Mouse (Mus musculus): ENCODE data around the gene Dnase1l3.

Dnase1l3 gene

DNA sequence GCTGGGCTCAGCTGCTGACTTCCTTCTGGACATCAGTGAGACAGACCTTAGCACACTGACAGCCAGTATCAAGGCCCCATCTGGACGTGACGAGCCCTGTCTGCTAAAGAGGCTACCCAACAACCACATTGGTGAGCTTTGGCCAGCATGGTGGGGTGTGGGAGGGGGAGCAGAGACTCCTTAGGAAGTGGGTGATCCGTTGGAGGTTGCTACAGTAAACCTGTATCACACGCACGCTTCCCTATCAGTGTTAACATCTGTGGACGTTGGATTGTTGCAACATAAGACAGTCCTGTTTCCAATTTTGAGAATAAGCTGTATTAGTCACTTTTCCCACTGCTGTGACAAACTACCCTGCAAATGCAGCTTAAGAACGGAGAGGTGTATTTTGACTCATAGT is 65.3 kb downstream of the Dnase1l3 start:
- no peak for DNase-seq

DNA sequence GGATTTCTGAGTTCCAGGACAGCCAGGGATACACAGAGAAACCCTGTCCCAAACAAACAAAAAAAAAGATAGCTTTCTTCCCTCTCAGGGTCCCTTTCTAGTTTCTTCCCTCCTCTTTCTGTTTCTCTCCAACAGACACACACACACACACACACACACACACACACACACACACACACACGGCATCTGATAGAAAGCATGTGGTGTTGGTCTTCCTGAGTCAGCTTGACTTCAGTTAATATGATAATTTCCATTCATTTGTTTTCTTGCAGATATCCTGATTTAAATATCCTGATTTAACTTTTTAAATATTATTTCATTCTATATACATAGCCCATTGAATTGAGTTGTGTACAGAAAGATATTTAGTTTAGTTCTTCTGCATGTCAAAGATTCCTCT is 66.0 kb downstream of the Dnase1l3 start:
- DNase-seq: no peak

DNA sequence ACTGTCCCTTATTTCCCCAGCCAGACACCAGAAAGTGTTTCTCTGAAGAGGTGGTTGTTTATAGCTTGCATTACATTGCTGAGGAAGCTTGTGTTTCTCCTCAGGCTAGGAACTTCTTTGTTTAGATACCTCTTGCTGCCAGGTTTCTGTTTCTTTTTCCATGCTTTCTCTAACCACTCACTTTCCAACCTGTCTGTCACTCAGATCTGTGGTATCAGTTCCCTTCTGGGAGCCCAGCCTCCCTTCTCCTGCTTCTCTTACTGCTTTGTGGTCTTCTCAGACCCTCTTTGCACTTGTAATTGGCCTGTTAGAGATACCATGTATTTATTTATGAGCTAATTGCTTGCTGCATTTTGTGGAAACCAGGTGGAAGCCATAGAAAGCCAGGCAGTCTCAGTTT is 70.7 kb downstream of the Dnase1l3 start:
- DNase-seq: no peak

DNA sequence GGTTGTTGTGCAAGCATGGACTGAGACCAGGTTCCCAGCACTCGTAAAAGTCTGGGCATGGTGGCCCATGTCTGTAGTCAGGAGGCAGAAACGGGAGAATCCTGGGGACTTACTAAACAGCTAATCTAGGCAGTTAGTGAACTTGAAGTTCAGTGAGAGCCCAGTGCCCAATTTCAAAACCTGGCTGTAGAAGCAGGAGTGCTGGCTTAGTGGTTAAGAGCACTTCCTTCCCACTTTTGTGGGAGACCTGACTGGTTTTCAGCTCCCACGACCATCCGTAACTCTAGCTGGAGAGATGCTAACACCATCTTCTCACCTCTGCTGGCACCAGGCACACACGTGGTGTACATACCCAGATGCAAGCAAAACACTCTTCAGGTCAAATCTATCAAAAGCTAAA is 72.9 kb downstream of the Dnase1l3 start:
- no peak for DNase-seq

DNA sequence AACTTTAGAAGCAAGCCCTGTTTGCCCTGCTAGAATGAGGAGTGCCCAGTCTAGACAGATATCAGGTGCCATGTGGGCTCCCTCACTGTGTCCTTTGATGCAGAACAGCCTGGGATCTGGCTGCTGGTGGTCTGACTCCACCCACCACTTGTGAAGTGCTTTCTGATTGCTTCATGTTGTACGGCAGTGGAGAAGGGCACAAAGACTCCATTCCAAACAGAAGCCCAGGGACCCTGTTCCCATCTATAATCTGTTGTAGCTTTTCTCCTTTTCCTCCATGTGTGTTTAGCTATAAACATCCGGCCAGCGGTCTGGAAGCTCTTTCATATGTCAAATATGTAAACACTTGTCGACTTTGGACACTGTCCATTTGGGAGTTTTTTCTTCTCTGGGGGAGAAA is 74.5 kb downstream of the Dnase1l3 start:
- DNase-seq: peak; percentile 28 to 35

DNA sequence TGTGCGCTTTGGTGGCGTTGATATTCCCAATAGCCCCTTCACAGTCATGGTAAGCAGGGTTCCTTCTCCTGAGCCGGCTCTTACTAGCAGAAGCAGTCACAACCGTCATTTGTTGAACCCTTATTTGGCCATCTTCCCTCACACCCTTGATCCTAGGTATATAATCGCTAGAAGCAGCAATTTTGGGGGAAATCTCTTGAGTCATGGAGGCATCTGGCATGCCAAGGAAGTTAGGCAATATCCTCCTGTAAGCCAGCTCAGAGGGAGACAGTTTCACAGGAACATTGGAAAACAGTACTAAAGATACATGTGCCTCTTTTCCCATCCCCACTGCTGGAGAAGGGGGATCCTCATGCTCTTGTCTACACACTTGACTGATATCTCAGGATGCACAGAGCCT is 75.1 kb downstream of the Dnase1l3 start:
- no peak for DNase-seq

DNA sequence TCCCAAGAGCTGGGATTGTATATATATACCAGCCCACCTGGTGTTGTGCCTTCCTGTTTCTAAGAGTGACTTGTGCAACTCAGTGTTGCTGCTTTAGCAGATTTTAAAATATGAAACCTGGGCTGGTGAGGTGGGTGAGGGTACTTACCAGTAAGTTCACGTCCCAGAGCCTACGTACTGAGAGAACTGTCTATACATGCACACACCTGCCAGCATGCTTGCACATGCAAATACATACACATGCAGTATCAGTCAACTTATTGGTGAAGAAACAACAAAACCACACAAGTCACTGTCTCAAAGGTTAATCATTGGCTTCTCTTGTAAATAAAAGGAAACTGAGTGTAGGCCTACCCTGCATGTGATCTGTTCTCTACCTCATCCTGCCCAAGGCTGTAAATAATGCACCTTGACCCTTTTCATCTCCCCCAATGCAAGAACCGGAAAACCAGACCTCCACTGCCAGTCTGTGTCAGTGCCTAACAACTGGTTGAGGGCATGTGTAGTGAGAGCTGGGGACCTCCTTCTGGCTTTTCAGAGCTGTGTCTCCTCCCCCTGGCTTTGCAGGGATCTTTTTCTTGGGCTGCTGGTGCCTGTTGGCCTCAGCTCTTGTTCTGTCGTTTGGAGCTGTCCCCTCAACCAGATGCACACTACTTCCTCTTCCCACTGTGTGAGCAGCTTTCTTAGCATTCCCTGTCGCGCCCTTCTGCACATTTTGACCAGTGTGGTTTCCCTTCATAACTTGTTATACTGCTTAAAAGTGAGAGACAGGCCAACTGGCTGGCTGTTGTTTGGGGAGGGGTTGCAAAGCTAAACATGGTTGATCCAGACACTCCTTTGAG is 76.0 kb downstream of the Dnase1l3 start:
- DNase-seq: no peak
